12 mouse cellular contexts compared by ENCODE assay signal in the genomic region with DNA sequence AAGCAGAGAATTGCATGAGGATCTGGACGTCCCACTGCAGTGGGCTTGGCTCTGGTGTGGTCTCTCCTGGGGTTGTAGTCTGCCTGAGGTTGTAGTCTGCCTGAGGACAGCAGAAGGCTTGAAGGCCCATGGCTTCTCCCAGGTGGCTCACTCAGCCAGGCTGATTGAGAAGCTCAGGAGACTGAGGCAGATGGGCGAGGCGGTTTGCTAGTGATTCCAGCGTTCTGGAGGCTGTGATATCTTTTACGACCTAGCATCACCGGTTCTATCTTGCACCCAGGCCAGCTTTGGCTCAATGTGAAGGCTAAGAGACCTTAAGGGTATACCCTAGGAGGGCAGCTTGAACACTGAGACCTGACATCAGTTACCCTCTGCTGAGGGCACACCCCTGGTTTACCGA. TPM values are rescaled to one million over a fixed set of nuclear protein-coding genes. Genes with fewer than 3 reads are reported as not detected.
DNase-seq lines count a peak whose midpoint lies in the region; ATAC-seq lines count a peak whose summit lies in the region.
"Had no signal": no experiment of that assay in that cellular context is flagged by ENCODE, and none has a peak within 500 bp of the region (broad histone marks: within the 10 kb centered on the region; RNA-seq: fewer than 3 reads in every experiment).

No protein-coding gene starts in this region.

- no peaks in the 10 kb centered on the region for H3K36me3 ChIP-seq in heart, embryonic 12.5 days
- H3K36me3 ChIP-seq in liver, embryonic 11.5 days (ENCODE audit: control insufficient read depth, insufficient read depth, low read length): no peaks in the 10 kb centered on the region
- H3K36me3 ChIP-seq in liver, embryonic 12.5 days: no peaks in the 10 kb centered on the region
- no peaks in the 10 kb centered on the region for H3K36me3 ChIP-seq in embryonic facial prominence, embryonic 10.5 days (replicated peaks)
- no peaks in the 10 kb centered on the region for H3K36me3 ChIP-seq in intestine, embryonic 16.5 days (ENCODE audit: control insufficient read depth, insufficient read depth, low read length)

- no peaks in the 10 kb centered on the region for H3K27me3 ChIP-seq in heart, embryonic 12.5 days (replicated peaks)
- no peaks in the 10 kb centered on the region for H3K27me3 ChIP-seq in liver, embryonic 11.5 days (replicated peaks; ENCODE audit: control insufficient read depth, insufficient read depth, low read length)
- no peaks in the 10 kb centered on the region for H3K27me3 ChIP-seq in liver, embryonic 12.5 days (replicated peaks)
- no peaks in the 10 kb centered on the region for H3K27me3 ChIP-seq in embryonic facial prominence, embryonic 10.5 days (replicated peaks; ENCODE audit: low read depth, poor library complexity, severe bottlenecking)
- no peaks in the 10 kb centered on the region for H3K27me3 ChIP-seq in intestine, embryonic 16.5 days (replicated peaks; ENCODE audit: control insufficient read depth, insufficient read depth, low read length)
- H3K27me3 ChIP-seq: forebrain, embryonic 13.5 days had no signal

- H3K27ac ChIP-seq in heart, embryonic 12.5 days (ENCODE audit: poor library complexity, severe bottlenecking): peak overlapping the region; percentile 42; the same call in 1 of the 2 replicates
- H3K27ac ChIP-seq in liver, embryonic 11.5 days (ENCODE audit: low read depth, low read length): no peak overlapping the region
- no peak overlapping the region for H3K27ac ChIP-seq in liver, embryonic 12.5 days
- H3K27ac ChIP-seq in embryonic facial prominence, embryonic 10.5 days (replicated peaks): peak overlapping the region; percentile 55; the same call in 1 of the 2 replicates
- peak overlapping the region; percentile 88 for H3K27ac ChIP-seq in intestine, embryonic 16.5 days (ENCODE audit: low read length)
- H3K27ac ChIP-seq: forebrain, embryonic 13.5 days had no signal

- no peak overlapping the region for H3K4me2 ChIP-seq in heart, embryonic 12.5 days
- H3K4me2 ChIP-seq in liver, embryonic 11.5 days: no peak overlapping the region
- no peak overlapping the region for H3K4me2 ChIP-seq in liver, embryonic 12.5 days
- no peak overlapping the region for H3K4me2 ChIP-seq in intestine, embryonic 16.5 days (ENCODE audit: low read depth, low read length)
- H3K4me2 ChIP-seq: forebrain, embryonic 13.5 days had no signal

- ATAC-seq in heart, embryonic 12.5 days (ENCODE audit: insufficient number of reproducible peaks, low FRiP score): no peak
- ATAC-seq in liver, embryonic 11.5 days (replicated peaks; ENCODE audit: low FRiP score): no peak
- no peak for ATAC-seq in liver, embryonic 12.5 days
- peak; percentile 68 for ATAC-seq in intestine, embryonic 16.5 days
- ATAC-seq: forebrain, embryonic 13.5 days had no signal

- no peak for DNase-seq in heart, adult 8-10 months (ENCODE audit: low spot score)
- no peak for DNase-seq in liver, embryonic 11.5 days (ENCODE audit: low spot score)
- DNase-seq in embryonic facial prominence, embryonic 10.5 days (ENCODE audit: low spot score): no peak
- no peak for DNase-seq in right cerebral cortex, postnatal 14 days
- DNase-seq in thymus, postnatal 0 days (ENCODE audit: low spot score): no peak
- DNase-seq: cerebellum, adult 11-12 months; right cerebral cortex, postnatal 4 days; thymus, postnatal 25 days had no signal

- 56% methylated on average over 7 of the region's 7 CpGs for WGBS in heart, embryonic 12.5 days
- WGBS in liver, embryonic 11.5 days: 58% methylated on average over 7 of the region's 7 CpGs
- 64% methylated on average over 7 of the region's 7 CpGs for WGBS in liver, embryonic 12.5 days (ENCODE audit: insufficient replicate concordance)
- 84% methylated on average over 7 of the region's 7 CpGs for WGBS in embryonic facial prominence, embryonic 10.5 days
- 39% methylated on average over 7 of the region's 7 CpGs for WGBS in intestine, embryonic 16.5 days

- H3K4me3 ChIP-seq in heart, embryonic 12.5 days: no peak overlapping the region
- H3K4me3 ChIP-seq in liver, embryonic 11.5 days (ENCODE audit: low read depth, low read length): no peak overlapping the region
- no peak overlapping the region for H3K4me3 ChIP-seq in liver, embryonic 12.5 days
- H3K4me3 ChIP-seq in embryonic facial prominence, embryonic 10.5 days: no peak overlapping the region
- H3K4me3 ChIP-seq in intestine, embryonic 16.5 days (ENCODE audit: low read length): no peak overlapping the region
- H3K4me3 ChIP-seq: forebrain, embryonic 13.5 days had no signal

- peaks cover 27% of the 10 kb centered on the region for H3K4me1 ChIP-seq in heart, embryonic 12.5 days (replicated peaks)
- H3K4me1 ChIP-seq in liver, embryonic 11.5 days (replicated peaks; ENCODE audit: control insufficient read depth, insufficient read depth, low read length): peaks cover 14% of the 10 kb centered on the region
- H3K4me1 ChIP-seq in liver, embryonic 12.5 days: peaks cover 28% of the 10 kb centered on the region
- peaks cover 40% of the 10 kb centered on the region for H3K4me1 ChIP-seq in embryonic facial prominence, embryonic 10.5 days
- H3K4me1 ChIP-seq in intestine, embryonic 16.5 days (ENCODE audit: control insufficient read depth, insufficient read depth, low read length): peaks cover 27% of the 10 kb centered on the region

- no peak overlapping the region for H3K9ac ChIP-seq in heart, embryonic 12.5 days
- peak overlapping the region; percentile 36; the same call in 1 of the 2 replicates for H3K9ac ChIP-seq in liver, embryonic 11.5 days (ENCODE audit: low read depth, low read length)
- no peak overlapping the region for H3K9ac ChIP-seq in liver, embryonic 12.5 days
- H3K9ac ChIP-seq in intestine, embryonic 16.5 days (ENCODE audit: low read depth, low read length): peak overlapping the region; percentile 48; the same call in 1 of the 2 replicates
- H3K9ac ChIP-seq: forebrain, embryonic 13.5 days had no signal

- no peaks in the 10 kb centered on the region for H3K9me3 ChIP-seq in heart, embryonic 12.5 days (replicated peaks)
- H3K9me3 ChIP-seq in liver, embryonic 11.5 days (ENCODE audit: control insufficient read depth, low read length): no peaks in the 10 kb centered on the region
- no peaks in the 10 kb centered on the region for H3K9me3 ChIP-seq in liver, embryonic 12.5 days (replicated peaks)
- H3K9me3 ChIP-seq in embryonic facial prominence, embryonic 10.5 days: no peaks in the 10 kb centered on the region
- no peaks in the 10 kb centered on the region for H3K9me3 ChIP-seq in intestine, embryonic 16.5 days (ENCODE audit: control insufficient read depth, low read length)
- H3K9me3 ChIP-seq: forebrain, embryonic 13.5 days had no signal

RNA-seq across cellular contexts. Expression of gene Coro1c, which starts 10.5 kb away (rescaled TPM):
- polyA plus RNA-seq in heart, embryonic 12.5 days (2016; fragmentation: Nextera tagmentation; extraction: Ambion mirVana): 137 and 141 TPM in 2 replicates
- total RNA-seq in heart, adult 8-10 months (2022): 10 to 100 TPM; 21.9 to 30.3 (median 23.7) TPM
- polyA plus RNA-seq in liver, embryonic 11.5 days (2014; fragmentation: Nextera tagmentation; extraction: Ambion mirVana): 122 and 137 TPM in 2 replicates
- 78.7 and 78.8 TPM in 2 replicates for polyA plus RNA-seq in liver, embryonic 12.5 days (2016; fragmentation: Nextera tagmentation; extraction: Ambion mirVana)
- polyA plus RNA-seq in embryonic facial prominence, embryonic 10.5 days (2016; fragmentation: Nextera tagmentation; extraction: Ambion mirVana): 178 and 198 TPM in 2 replicates
- polyA plus RNA-seq in intestine, embryonic 16.5 days (2015; fragmentation: Nextera tagmentation; extraction: Ambion mirVana): 175 and 183 TPM in 2 replicates
- 71.3 and 75.3 TPM in 2 replicates for polyA plus RNA-seq in thymus, postnatal 0 days (2015; fragmentation: Nextera tagmentation; extraction: Ambion mirVana)

Comparison
In these comparisons a context has a peak if more than half of its experiments do, and no peak if none do; other contexts are left out.
1. H3K9ac ChIP-seq: peak in liver, embryonic 11.5 days (single experiment) and intestine, embryonic 16.5 days (single experiment); none in heart, embryonic 12.5 days (single experiment) and liver, embryonic 12.5 days (single experiment).
2. H3K27ac ChIP-seq: peak in heart, embryonic 12.5 days (single experiment), embryonic facial prominence, embryonic 10.5 days (single experiment) and intestine, embryonic 16.5 days (single experiment); none in liver, embryonic 11.5 days (single experiment) and liver, embryonic 12.5 days (single experiment).